7 mouse cellular contexts compared by ENCODE assay signal in the genomic region with DNA sequence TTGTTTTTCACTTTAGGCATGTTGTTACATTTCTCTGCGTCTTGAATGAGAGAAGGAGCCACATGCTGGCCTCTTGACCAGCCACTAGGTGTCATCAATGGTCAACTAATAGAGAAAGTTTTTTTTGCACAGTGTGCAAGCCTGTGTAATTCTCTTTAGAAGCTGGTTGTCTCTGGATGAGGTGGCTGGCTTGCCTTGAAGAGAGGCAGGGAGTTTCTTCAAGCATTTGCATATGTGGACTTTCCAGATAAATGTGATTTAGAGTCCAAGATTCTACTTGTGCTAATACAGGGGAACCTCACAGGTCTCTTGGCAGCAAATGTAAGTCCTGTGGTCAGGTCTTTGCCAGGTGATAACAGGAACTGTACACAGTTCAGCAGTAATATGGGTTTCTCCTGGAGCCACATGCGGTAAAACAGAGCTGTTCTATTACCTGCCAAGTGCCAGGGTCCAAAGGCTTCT.
DNase-seq lines count a peak whose midpoint lies in the region; ATAC-seq and TF ChIP-seq lines count a peak whose summit lies in the region.

No protein-coding gene starts in this region.

- TF ChIP-seq POLR2A in CH12.LX (IDR thresholded peaks at IDR 0.05; ENCODE audit: low read depth, low read length) = no peak

- TF ChIP-seq CTCF in CH12.LX (conservative IDR thresholded peaks at IDR 0.05 in 1 of 2, IDR thresholded peaks at IDR 0.05 in 1 of 2; ENCODE audit: low read depth in 2 of 2, low read length in 2 of 2) = peak; percentile 66 to 97

- TF ChIP-seq EP300 in CH12.LX (IDR thresholded peaks at IDR 0.05; ENCODE audit: low read length) = no peak

- H3K36me3 ChIP-seq in CH12.LX (replicated peaks in 1 of 2; ENCODE audit: control insufficient read depth in 1 of 2, insufficient read depth in 1 of 2, low read length in 1 of 2) = peaks cover 0 to 4% of the 10 kb centered on the region in 2 experiments
- H3K36me3 ChIP-seq in liver, embryonic 12.5 days = no peaks in the 10 kb centered on the region
- no peaks in the 10 kb centered on the region for H3K36me3 ChIP-seq in neural tube, embryonic 11.5 days (ENCODE audit: control insufficient read depth, insufficient read depth, low read length)

- H3K27me3 ChIP-seq in CH12.LX (replicated peaks) = no peaks in the 10 kb centered on the region
- no peaks in the 10 kb centered on the region for H3K27me3 ChIP-seq in liver, embryonic 12.5 days (replicated peaks)
- H3K27me3 ChIP-seq in neural tube, embryonic 11.5 days (ENCODE audit: control insufficient read depth, insufficient read depth, low read length) = no peaks in the 10 kb centered on the region

- H3K4me1 ChIP-seq in CH12.LX (ENCODE audit: control insufficient read depth in 1 of 2, insufficient read depth in 2 of 2) = peaks cover 0 to 60% of the 10 kb centered on the region in 2 experiments; a peak in 2 of 4 replicates
- H3K4me1 ChIP-seq in liver, embryonic 12.5 days = peaks cover 40% of the 10 kb centered on the region
- H3K4me1 ChIP-seq in neural tube, embryonic 11.5 days (ENCODE audit: control insufficient read depth, insufficient read depth, low read length) = peaks cover 3% of the 10 kb centered on the region; the same call in 1 of the 2 replicates

- H3K4me3 ChIP-seq in CH12.LX (replicated peaks in 1 of 3; ENCODE audit: low read depth in 2 of 3, low read length in 2 of 3, poor library complexity in 1 of 3) = no peak overlapping the region
- no peak overlapping the region for H3K4me3 ChIP-seq in liver, embryonic 12.5 days
- no peak overlapping the region for H3K4me3 ChIP-seq in neural tube, embryonic 11.5 days (ENCODE audit: low read depth, low read length)

- 22% methylated on average over 2 of the region's 2 CpGs for WGBS in liver, embryonic 12.5 days (ENCODE audit: insufficient replicate concordance)
- 36% methylated on average over 2 of the region's 2 CpGs for WGBS in neural tube, embryonic 11.5 days

- peak; percentile 78 for ATAC-seq in liver, embryonic 12.5 days
- ATAC-seq in neural tube, embryonic 11.5 days (ENCODE audit: insufficient read depth, low FRiP score, low TSS enrichment) = peak; percentile 74

- H3K9ac ChIP-seq in CH12.LX (ENCODE audit: insufficient read depth, low read depth) = no peak overlapping the region
- no peak overlapping the region for H3K9ac ChIP-seq in liver, embryonic 12.5 days
- no peak overlapping the region for H3K9ac ChIP-seq in neural tube, embryonic 11.5 days (ENCODE audit: low read length)

- in situ Hi-C loops in CH12.LX (cut with MboI; ENCODE audit: low pct_ligation_motif_present, low pct_unique_long_range_greater_than_20kb, low sequenced_read_pairs) = loop anchor here (25.0 kb wide), 1 partner anchor 350 kb away; no protein-coding TSS in a partner anchor

- dilution Hi-C loops in CH12.LX (cut with MboI; ENCODE audit: extremely low pct_ligation_motif_present, extremely low pct_unique_long_range_greater_than_20kb, low sequenced_read_pairs) = no loop called here

- H3K4me2 ChIP-seq in CH12.LX (ENCODE audit: insufficient read depth, low read depth, poor library complexity, severe bottlenecking) = peak overlapping the region; percentile 64
- no peak overlapping the region for H3K4me2 ChIP-seq in liver, embryonic 12.5 days
- H3K4me2 ChIP-seq in neural tube, embryonic 11.5 days (ENCODE audit: low read depth) = no peak overlapping the region

- H3K9me3 ChIP-seq in CH12.LX (replicated peaks; ENCODE audit: low read length) = no peaks in the 10 kb centered on the region
- H3K9me3 ChIP-seq in liver, embryonic 12.5 days (replicated peaks) = no peaks in the 10 kb centered on the region
- no peaks in the 10 kb centered on the region for H3K9me3 ChIP-seq in neural tube, embryonic 11.5 days (ENCODE audit: control insufficient read depth, low read length)

- peak; percentile 99 for TF ChIP-seq RAD21 in CH12.LX (IDR thresholded peaks at IDR 0.05; ENCODE audit: low read depth, low read length)

- peak; percentile 76 for DNase-seq in CH12.LX (ENCODE audit: extremely low read depth)
- peak; percentile 29 for DNase-seq in WW6 (ENCODE audit: low read depth, low spot score)
- DNase-seq in embryo, embryonic 11.5 days (ENCODE audit: low read depth, low spot score) = peak; percentile 39
- peak; percentile 73 for DNase-seq in heart, adult 8-10 months (ENCODE audit: low spot score)
- DNase-seq in kidney, adult 18-20 months = peak; percentile 60
- DNase-seq in neural tube, embryonic 11.5 days (ENCODE audit: low spot score) = peak; percentile 62

- H3K79me2 ChIP-seq in CH12.LX (replicated peaks; ENCODE audit: control insufficient read depth, extremely low read depth, insufficient read depth, poor library complexity, severe bottlenecking) = no peaks in the 10 kb centered on the region

- H3K27ac ChIP-seq in CH12.LX (ENCODE audit: insufficient read depth, low read depth) = no peak overlapping the region
- H3K27ac ChIP-seq in liver, embryonic 12.5 days = peak overlapping the region; percentile 38; the same call in 1 of the 2 replicates
- no peak overlapping the region for H3K27ac ChIP-seq in neural tube, embryonic 11.5 days (ENCODE audit: low read depth, low read length)

TF ChIP-seq in CH12.LX, 34 proteins besides CTCF, POLR2A, EP300 and RAD21:
- TF ChIP-seq USF1 (IDR thresholded peaks at IDR 0.05; ENCODE audit: low read depth, low read length) = no peak
- no peak for TF ChIP-seq KAT2A (IDR thresholded peaks at IDR 0.05; ENCODE audit: insufficient replicate concordance, low read length)
- no peak for TF ChIP-seq USF2 (conservative IDR thresholded peaks at IDR 0.05; ENCODE audit: low read depth, low read length)
- peak; percentile 94 for TF ChIP-seq ZC3H11A (IDR thresholded peaks at IDR 0.05; ENCODE audit: low read depth, low read length)
- 0 out of 2 replicates have a peak, but pooled peaks have one; percentile 13 for TF ChIP-seq BHLHE40 (IDR thresholded peaks at IDR 0.05; ENCODE audit: low read depth, low read length)
- TF ChIP-seq MAX (IDR thresholded peaks at IDR 0.05; ENCODE audit: low read length) = peak; percentile 75; the same call in 1 of the 2 replicates
- TF ChIP-seq ZNF384 (IDR thresholded peaks at IDR 0.05; ENCODE audit: low read depth, low read length) = peak; percentile 92
- peak; percentile 41; the same call in 1 of the 2 replicates for TF ChIP-seq MEF2A (IDR thresholded peaks at IDR 0.05; ENCODE audit: borderline replicate concordance, low read depth, low read length)
- peak; percentile 88 for TF ChIP-seq MYC (IDR thresholded peaks at IDR 0.05; ENCODE audit: low read depth, low read length)
- 0 out of 2 replicates have a peak, but pooled peaks have one; percentile 4 for TF ChIP-seq TBP (conservative IDR thresholded peaks at IDR 0.05; ENCODE audit: low read depth, low read length)
- peak; percentile 58; the same call in 1 of the 2 replicates for TF ChIP-seq JUND (conservative IDR thresholded peaks at IDR 0.05; ENCODE audit: low read depth, low read length)
- no peak for TF ChIP-seq ETS1 (conservative IDR thresholded peaks at IDR 0.05; ENCODE audit: low read depth, low read length)
- TF ChIP-seq SMC3 (IDR thresholded peaks at IDR 0.05; ENCODE audit: low read depth, low read length) = peak; percentile 97
- TF ChIP-seq MAFK (IDR thresholded peaks at IDR 0.05; ENCODE audit: insufficient replicate concordance, low read length) = peak; percentile 81; the same call in 1 of the 2 replicates
TF ChIP-seq in CH12.LX: peak in this region for 10.
